Comparison of ENCODE assay signal across 17 mouse cellular contexts in the genomic region with DNA sequence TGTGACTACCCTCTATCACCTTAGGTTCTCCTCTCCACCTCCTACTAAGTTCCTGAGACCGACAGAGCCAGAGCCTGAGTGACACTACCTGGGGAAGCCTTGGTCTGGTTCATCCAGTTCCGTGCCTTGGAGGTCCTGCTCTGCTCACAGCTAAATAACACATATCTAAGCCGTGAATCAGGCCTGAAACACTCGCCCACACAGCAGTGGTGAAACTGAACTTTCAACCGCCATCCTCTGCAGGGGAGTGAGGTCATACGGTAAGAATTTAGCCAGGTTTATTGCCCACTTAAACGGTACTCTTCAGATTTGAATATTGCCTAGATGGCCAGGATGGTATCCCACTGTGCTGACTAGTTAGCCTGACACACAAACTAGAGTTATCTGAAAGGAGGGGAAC. TPM values are rescaled to one million over a fixed set of nuclear protein-coding genes. Genes with fewer than 3 reads are reported as not detected.
DNase-seq lines count a peak whose midpoint lies in the region; ATAC-seq lines count a peak whose summit lies in the region.
"Had no signal": no experiment of that assay in that cellular context is flagged by ENCODE, and none has a peak within 500 bp of the region (broad histone marks: within the 10 kb centered on the region; RNA-seq: fewer than 3 reads in every experiment).

No protein-coding gene starts in this region.

- peak; percentile 51 for ATAC-seq in CD4-positive, CD25-positive, alpha-beta regulatory T cell, adult 4 months
- peak; percentile 46 for ATAC-seq in inflammation-experienced regulatory T-cells, adult 6 months
- no peak for ATAC-seq in megakaryocyte progenitor cell, adult 5-6 weeks (replicated peaks; ENCODE audit: poor library complexity)
- ATAC-seq: forebrain, embryonic 13.5 days had no signal

- DNase-seq in 3134 (ENCODE audit: extremely low read depth, insufficient read length, low spot score) (peak; percentile 59), ZHBTc4 (ENCODE audit: low read depth, low spot score) (peak; percentile 33)
- DNase-seq in cerebellum, postnatal 36 days = no peak
- DNase-seq in cerebellum, adult 18-20 months = no peak
- DNase-seq: adrenal gland, postnatal 14 days; cerebellum, adult 9-10 months; heart, postnatal 4 days; kidney, adult 8-10 months; kidney, postnatal 14 days; left cerebral cortex, postnatal 4 days; lung, adult 18-20 months; lung, postnatal 10 days; midbrain, embryonic 14.5 days had no signal

RNA-seq across cellular contexts. Expression of gene Ccne1, which starts 30.1 kb away (rescaled TPM):
- polyA plus RNA-seq in CD4-positive, CD25-positive, alpha-beta regulatory T cell, adult 4 months (2017; shearing (Covaris generic)) = 1 to 10 TPM; 3.3 to 3.5 TPM
- polyA plus RNA-seq in inflammation-experienced regulatory T-cells, adult 6 months (2017; shearing (Covaris generic)) = 10 to 100 TPM in 1 of 3 experiments, 1 to 10 TPM in 2; 2.7 to 11.0 (median 3.2) TPM
- 17.0 and 20.3 TPM in 2 replicates for total RNA-seq in megakaryocyte progenitor cell, adult 5-6 weeks (2015)
- total RNA-seq in megakaryocyte progenitor cell, adult 5-6 weeks (2017) = 29.3 and 32.4 TPM in 2 replicates

RNA-seq across cellular contexts. Expression of gene Uri1, which starts 53.8 kb away (rescaled TPM):
- polyA plus RNA-seq in CD4-positive, CD25-positive, alpha-beta regulatory T cell, adult 4 months (2017; shearing (Covaris generic)) = 10 to 100 TPM; 14.7 to 20.8 TPM
- polyA plus RNA-seq in inflammation-experienced regulatory T-cells, adult 6 months (2017; shearing (Covaris generic)) = 10 to 100 TPM; 11.8 to 21.1 (median 17.3) TPM
- total RNA-seq in megakaryocyte progenitor cell, adult 5-6 weeks (2015) = 71.7 and 75.5 TPM in 2 replicates
- 55.9 and 62.8 TPM in 2 replicates for total RNA-seq in megakaryocyte progenitor cell, adult 5-6 weeks (2017)

Comparison
In these comparisons a context has a peak if more than half of its experiments do, and no peak if none do; other contexts are left out.
1. DNase-seq: peak in 3134 (single experiment) and ZHBTc4 (single experiment); none in cerebellum, postnatal 36 days (0 of 2) and cerebellum, adult 18-20 months (0 of 2).